Mouse (Mus musculus): ENCODE results near the gene Mypn.

Gene Mypn

DNA sequence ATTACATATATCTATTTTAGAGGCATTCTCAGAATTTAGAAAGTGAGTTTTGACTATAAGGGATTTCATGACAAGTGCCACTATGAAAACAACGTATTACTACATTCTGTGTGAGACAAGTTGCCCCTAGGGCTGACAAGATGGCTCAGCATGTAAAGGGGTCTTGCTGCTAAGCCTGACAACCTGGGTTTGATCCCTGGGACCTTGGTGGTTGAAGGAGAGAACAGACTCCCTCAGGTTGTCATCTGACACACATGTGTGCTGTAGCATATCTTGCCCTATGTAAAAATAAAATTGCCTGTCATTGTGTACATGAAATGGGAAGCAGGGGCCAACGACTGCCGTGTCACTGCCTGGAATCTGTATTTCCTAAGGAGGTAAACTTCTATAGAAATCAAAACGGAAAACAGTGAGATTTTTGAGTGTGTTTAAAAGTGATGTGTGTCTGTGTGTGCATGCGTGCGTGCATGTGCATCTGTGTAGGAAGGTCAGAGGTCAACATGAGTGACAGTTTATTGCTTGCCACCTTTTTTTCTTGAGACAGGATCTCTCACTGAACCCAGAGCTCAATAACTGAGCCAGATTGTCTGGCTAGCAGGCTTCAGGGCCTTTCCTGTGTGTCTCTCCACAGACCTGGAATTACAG lies 89.9 kb downstream of the Mypn start:
- in situ Hi-C loops (cut with MboI): no loop called here

DNA sequence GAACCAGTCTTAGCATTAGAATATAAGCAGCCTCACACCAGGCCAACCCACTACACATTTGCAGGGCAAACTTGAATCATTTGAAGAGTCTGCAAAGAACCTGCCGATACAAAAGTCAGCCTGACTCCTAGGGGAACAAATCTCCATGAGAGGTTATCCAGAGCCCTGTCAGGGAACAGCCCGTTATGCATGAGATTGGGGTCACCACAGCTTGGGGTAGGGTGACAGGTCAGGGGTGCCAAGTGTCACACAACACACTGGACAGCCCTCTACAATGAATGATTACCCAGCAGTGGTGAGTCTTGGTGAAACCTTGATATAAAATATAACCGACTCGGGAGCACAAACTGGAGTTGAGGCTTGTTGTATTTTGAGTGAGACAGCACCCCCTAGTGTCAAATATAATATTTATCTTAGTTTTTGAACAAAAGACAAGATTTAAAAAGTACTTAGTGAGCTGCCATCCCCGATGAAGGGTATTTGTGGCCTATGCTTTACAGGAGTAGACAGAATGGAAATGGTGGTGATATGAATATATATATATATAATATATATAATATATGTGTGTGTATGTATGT lies 90.6 kb downstream of the Mypn start:
- in situ Hi-C loops (cut with MboI): no loop called here

DNA sequence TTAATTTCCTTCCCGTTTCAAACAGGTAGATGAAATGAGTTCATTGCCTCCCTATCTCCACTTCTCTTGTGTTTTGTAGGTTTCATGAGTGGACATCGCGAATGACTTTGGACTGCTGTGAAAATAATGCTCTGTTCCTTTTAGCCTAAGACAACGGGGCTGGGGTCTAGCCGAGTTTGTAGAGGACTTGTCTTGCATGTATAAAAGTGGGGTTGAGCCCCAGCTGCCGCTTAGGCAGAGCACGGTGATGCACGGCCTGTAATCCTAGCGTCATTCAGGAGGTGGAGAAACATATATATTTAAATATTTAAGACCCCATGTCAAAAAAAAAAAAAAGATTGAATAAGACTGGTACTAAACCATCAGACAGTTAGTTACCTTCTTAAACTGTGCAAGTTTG lies 103.1 kb downstream of the Mypn start:
- in situ Hi-C loops (cut with MboI): no loop called here

DNA sequence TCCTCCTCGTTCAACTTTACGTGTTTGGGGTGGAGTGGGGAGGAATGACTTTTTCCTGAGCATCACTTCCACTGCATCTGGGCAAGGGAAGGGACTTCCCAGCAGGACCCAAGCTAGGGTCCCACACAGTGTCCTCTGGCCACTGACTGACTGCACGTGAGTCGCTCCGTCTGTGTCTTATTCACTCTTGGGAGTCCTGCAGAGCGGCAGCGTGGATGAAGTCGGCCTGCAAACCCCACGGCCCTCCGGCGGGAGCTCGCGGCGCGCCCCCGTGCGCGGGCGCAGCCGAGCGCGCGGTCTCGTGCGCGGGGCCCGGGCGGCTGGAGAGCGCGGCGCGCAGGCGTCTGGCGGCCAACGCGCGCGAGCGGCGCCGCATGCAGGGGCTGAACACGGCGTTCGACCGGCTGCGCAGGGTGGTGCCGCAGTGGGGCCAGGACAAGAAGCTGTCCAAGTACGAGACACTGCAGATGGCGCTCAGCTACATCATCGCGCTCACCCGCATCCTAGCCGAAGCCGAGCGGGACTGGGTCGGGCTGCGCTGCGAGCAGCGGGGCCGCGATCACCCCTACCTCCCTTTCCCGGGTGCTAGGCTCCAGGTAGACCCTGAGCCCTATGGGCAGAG lies 103.7 kb downstream of the Mypn start:
- in situ Hi-C loops (cut with MboI): no loop called here

DNA sequence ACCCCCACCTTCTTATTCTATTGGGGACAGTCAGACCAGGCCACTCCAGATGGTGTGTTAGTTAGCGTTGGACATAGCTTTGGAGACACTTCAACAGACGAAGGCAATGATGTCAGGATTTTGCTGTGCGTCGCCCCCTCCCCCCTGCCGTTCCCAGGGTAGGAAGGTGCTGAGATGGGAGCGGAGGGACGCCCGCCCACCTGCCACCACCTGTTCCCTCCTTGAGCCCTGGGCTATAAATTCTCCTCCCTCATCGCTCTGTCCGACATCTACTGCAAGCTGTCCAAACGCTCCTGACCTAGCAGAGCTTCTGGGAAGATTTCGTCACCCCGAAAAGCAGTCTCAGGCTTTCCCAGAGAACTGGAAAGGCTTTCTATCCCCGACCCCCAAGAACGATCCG lies 104.2 kb downstream of the Mypn start, which contains the start of gene Atoh7:
Gene Atoh7 (plus strand): TSS at position 131 of the 400 bp plus-strand sequence.
- in situ Hi-C loops (cut with MboI): no loop called here

DNA sequence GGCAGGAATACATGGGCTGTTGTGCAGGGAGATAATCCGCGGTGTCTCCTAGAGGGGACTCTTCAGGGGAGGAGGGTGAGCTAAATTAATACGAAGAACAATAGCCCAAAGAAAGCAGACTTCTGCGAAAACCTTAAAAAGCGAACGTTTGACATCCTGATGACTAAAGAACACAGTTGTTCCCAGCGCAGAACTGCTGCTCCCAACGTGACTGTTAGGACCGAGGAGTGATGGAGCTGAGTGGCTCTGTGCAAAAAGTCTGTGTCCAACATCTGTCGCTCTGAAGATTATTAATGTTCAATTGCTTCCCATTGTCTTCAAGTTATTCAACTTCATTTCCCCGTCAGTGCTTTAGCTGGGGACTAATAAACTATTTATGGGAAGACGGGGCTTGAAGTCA lies 105.6 kb downstream of the Mypn start:
- in situ Hi-C loops (cut with MboI): no loop called here

DNA sequence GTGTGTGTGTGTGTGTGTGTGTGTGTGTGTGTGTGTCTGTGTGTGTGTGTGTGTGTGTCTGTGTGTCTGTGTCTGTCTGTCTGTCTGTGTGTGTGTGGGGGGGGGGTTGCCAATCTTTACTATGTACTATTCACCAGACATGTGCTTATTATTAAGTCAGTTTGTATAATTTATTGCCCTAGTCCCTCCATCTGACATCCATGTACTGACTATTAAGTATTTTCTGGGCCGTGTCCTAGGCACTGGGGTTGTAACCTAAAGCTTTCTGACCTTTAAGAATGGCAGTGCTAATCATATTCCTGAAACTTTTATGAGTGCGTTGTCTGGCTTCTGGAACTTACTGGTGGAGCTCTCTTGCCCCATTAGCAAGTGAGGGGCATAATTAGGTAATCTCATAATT lies 107.0 kb downstream of the Mypn start:
- in situ Hi-C loops (cut with MboI): no loop called here

DNA sequence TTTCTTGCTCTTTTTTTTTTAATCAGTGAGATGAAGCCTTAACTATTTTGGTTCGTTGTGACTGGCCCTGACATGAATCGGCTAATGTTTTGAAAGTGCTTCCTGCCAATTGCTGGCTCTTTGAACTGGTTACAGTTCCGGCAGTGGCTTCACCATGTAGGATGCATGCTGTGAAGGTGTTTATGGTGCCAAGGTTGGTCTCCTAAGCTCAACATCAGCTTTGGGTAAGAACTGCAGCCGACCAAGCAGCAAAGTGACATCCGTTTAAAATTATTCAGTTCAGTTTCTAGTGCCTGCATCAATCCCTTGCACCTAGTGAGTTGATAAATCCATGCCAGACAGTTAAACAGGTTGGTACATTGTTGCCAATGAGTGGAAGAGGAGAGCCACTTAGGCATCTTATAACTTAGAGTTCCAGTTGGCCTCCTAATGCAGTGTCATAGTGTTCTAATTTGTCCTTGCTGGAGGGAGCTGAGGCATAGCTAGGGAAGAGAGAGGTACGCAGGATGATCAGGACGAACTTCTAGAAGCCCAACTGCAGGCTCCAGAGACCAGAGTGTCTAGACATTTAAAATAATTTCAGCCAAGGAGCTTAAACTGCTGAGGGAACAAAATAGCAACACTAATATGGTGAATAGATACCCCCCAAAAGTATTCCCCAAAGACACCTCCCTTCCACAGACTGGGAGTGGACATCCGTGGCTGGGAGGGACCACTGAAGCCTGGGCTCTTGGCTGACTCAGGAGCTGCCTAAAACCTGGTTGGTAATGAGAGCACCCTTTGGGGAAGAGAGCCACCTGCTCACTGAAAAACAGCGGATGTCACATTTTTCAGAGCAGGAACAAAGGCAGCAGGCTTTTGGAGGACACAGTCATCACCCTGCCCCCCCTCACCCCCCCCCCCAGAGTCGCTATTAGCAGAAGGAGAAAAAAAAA lies 110.9 kb downstream of the Mypn start:
- in situ Hi-C loops (cut with MboI): no loop called here

DNA sequence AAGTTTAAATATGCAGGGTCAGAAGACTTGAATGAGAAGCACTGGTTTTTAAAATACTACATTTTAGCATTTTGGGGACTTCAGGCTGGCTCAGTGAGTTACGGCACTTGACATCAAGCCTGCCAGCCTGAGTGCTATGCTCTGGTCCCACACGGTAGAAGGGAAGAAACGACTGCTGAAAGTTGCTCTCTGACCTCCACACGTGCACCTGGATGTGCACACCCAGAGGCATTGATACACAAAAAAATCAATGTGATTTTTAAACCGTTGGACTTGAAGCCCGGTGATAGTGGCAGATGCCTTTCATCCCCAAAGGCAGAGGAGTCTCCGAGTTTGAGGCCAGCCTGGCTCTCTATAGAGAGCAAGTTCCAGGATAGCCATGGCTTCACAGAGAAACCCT lies 111.8 kb downstream of the Mypn start:
- in situ Hi-C loops (cut with MboI): no loop called here

DNA sequence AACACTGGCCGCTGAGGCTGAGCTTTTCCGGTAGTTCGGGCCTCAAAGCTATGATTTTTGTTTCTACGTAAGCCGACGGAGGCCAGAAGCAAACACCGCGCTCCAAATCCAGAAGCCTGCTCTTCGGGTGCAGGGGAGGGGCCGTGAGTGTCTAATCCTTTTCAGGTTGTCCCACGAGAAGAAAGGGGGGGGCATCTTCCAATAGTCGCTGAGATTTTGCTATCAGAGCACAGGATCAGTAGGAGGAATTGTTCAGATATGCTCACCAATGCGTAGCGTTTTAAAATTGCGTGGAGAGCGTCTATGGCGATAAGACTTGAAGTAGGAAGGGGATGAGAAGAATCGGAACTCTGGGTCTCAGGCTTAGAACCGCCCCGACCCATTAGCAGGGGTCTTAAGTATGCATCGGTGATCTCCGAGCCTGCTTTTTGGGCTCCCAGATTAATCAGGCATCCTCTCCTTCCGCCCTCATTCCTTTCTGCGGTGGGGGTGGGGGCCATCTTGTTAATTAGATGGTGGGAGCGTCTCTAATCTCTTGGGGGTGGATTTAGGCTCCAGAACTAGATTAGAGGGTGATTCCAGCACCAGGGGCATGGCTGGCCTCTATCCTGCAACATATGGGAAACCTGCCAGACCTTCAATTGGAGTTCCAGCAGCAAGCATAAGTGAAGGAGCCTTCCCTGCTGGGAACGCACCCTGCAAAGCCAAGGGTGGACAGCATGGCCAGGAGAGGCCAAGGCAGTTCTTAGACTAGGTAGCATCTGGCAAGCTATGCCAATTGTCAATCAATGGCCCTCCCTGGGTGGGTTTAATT lies 113.8 kb downstream of the Mypn start:
- in situ Hi-C loops (cut with MboI): no loop called here

DNA sequence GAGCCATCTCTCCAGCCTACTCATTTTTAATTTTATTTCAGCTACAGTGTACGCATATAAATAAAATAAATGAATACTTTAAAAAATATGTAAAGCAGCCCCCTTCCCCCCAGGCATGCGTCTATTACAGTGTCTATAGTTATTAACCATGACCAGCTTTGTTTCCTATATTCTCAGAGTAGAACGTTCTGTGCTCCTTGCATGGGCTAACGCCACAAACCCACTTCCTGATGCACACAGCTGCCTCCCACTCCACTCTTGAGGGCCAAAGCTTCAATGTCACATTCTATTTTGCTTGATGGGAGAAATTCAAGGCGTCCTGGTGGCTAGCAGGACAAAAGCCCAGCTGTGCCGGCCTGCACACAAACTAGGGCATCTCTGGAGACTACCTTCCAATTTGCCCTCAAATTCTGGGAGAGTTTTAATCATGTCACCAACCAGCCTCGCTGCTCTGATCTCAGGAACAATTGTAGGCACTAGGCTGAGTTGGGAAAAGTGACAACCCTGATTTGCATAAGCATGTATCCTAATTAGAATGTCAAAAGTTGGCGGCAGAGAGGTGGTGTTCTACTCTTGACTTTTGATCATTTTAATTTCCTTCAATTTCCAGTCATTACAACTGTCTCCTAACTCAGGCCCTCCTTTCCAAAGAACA lies 114.5 kb downstream of the Mypn start:
- in situ Hi-C loops (cut with MboI): no loop called here

DNA sequence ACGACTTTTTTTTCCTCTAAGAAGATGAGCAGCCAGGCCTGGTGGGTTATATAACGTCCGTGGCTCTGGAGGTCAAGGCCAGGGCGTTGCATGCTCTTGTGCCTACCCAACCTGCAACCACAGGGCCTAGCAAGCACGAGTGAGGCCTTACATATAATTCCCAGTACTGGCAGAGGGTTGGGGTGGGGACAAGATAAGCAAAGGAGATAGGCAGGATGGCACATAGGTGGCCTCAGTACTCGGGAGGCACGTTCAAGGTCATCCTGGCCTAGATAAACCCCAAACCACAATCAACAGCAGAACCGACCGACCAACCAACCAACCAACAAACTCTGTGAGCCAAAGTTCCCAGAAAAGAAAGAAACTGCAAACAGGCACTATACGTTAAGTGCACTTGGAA lies 117.4 kb downstream of the Mypn start:
- in situ Hi-C loops (cut with MboI): no loop called here

DNA sequence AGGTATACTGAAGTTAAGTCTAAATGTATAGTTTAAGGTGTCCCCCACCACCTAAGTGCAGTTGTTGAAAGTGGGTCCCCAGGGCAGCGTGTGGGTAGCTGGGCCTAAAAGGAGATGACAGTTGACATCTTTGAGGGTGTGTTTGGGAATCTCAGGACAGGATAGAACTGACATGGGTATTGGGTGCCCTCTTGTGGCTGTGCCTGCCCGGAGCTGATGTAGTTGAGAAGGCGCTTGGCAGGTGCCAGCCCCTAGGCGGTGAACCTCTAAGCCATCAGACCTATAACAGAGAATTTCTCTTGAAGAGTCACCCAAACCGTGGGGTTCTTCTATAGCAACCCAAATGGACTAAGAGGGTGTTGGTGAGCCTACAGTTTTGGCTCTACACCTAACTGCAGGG lies 137.8 kb downstream of the Mypn start:
- in situ Hi-C loops (cut with MboI): no loop called here
